Mouse (Mus musculus): ENCODE results near the gene Trim72. TPM values are rescaled to one million over a fixed set of nuclear protein-coding genes. Genes with fewer than 3 reads are reported as not detected.

Gene Trim72
- 1.1 and 1.2 TPM in 2 replicates for total RNA-seq (2012; rRNA removed)

DNA sequence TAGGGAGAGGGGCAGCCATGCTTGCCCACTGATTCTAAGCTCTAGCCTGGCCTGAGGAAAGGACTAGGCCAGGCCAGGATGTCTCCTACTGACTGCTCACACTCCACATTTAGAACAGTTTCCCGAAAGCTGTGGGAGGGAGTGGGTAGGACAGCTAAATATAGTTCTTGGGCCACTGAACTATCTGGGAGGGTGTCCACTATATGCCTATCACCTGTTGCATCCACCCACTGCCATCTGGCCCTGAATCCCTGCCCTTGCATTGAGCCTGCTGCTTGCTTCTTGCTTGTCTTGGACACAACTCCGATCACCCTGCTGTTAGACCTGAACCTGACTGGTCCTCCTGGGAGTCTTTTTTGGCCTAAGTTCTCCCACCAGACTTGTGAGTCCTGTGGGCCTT is at the start of gene Trim72:
TSS of gene Trim72 (plus strand) at position 262 of the 400 bp plus-strand sequence.
- Histone ChIP-seq H3K9ac (ENCODE audit: insufficient read depth, low read depth, low read length, poor library complexity, severe bottlenecking) (no peak within 1 kb of the TSS), H3K36me3 (ENCODE audit: control insufficient read depth, insufficient read depth, low read length, poor library complexity, severe bottlenecking) (no peaks in the 10 kb centered on the region), H3K4me3 (ENCODE audit: insufficient read depth in 1 of 2, low read depth in 1 of 2, low read length in 2 of 2, poor library complexity in 1 of 2, severe bottlenecking in 1 of 2) (peak within 1 kb of the TSS; percentile 35 to 52), H3K27ac (ENCODE audit: insufficient read depth, low read depth, low read length, poor library complexity, severe bottlenecking) (no peak within 1 kb of the TSS), H3K9me3 (ENCODE audit: control insufficient read depth, insufficient read depth, low read depth, low read length) (no peaks in the 10 kb centered on the region), H3K4me1 (ENCODE audit: control insufficient read depth in 2 of 2, insufficient read depth in 2 of 2, low read length in 2 of 2, poor library complexity in 1 of 2) (peaks cover 11 to 23% of the 10 kb centered on the region in 2 experiments)
- no peak for DNase-seq (ENCODE audit: low read depth, low spot score)
- in situ Hi-C loops (cut with MboI; ENCODE audit: low sequenced_read_pairs in 2 of 2, unreplicated experiment in 2 of 2), result loop anchor here in 1 of 2 experiments (25.0 kb wide), 1 partner anchor 209 kb away; the partner anchor contains the start of gene Cox6a2
- no peak for TF ChIP-seq ZC3H11A (IDR thresholded peaks at IDR 0.05; ENCODE audit: borderline replicate concordance, low read depth, low read length)

GRCm38 (mm10) chr7:127959364-127959763 is 44.4 kb upstream of the Trim72 start:
- Histone ChIP-seq H3K9ac (ENCODE audit: insufficient read depth, low read depth, low read length, poor library complexity, severe bottlenecking) (no peak overlapping the region), H3K27ac (ENCODE audit: insufficient read depth, low read depth, low read length, poor library complexity, severe bottlenecking) (no peak overlapping the region), H3K36me3 (ENCODE audit: control insufficient read depth, insufficient read depth, low read length, poor library complexity, severe bottlenecking) (no peaks in the 10 kb centered on the region), H3K4me3 (ENCODE audit: insufficient read depth in 1 of 2, low read depth in 1 of 2, low read length in 2 of 2, poor library complexity in 1 of 2, severe bottlenecking in 1 of 2) (no peak overlapping the region), H3K9me3 (ENCODE audit: control insufficient read depth, insufficient read depth, low read depth, low read length) (no peaks in the 10 kb centered on the region), H3K4me1 (ENCODE audit: control insufficient read depth in 2 of 2, insufficient read depth in 2 of 2, low read length in 2 of 2, poor library complexity in 1 of 2) (no peaks in the 10 kb centered on the region)
- TF ChIP-seq ZC3H11A (IDR thresholded peaks at IDR 0.05; ENCODE audit: borderline replicate concordance, low read depth, low read length) (no peak), HCFC1 (IDR thresholded peaks at IDR 0.05; ENCODE audit: borderline replicate concordance, insufficient read depth, low read length) (no peak), CHD2 (IDR thresholded peaks at IDR 0.05; ENCODE audit: low read depth, low read length) (no peak), MAFK (IDR thresholded peaks at IDR 0.05; ENCODE audit: insufficient read depth, low read depth, low read length) (no peak), ZNF384 (IDR thresholded peaks at IDR 0.05; ENCODE audit: low read depth, low read length) (no peak)
- no peak for DNase-seq (ENCODE audit: low read depth, low spot score)
- in situ Hi-C loops (cut with MboI; ENCODE audit: low sequenced_read_pairs in 2 of 2, unreplicated experiment in 2 of 2), result no loop called here

- in situ Hi-C loops (cut with MboI; ENCODE audit: low sequenced_read_pairs in 2 of 2, unreplicated experiment in 2 of 2), result no loop called here
- no peak for DNase-seq (ENCODE audit: low read depth, low spot score)
These were observed 37.3 kb upstream of the Trim72 start for GRCm38 (mm10) chr7:127966371-127966918.

GRCm38 (mm10) chr7:127967004-127967921 is 36.5 kb upstream of the Trim72 start, which contains the start of gene Fus:
TSS of gene Fus (plus strand) at chr7:127967457.
- in situ Hi-C loops (cut with MboI; ENCODE audit: low sequenced_read_pairs in 2 of 2, unreplicated experiment in 2 of 2), result no loop called here
- peaks cover 25% of the 10 kb centered on the region for H3K36me3 ChIP-seq (ENCODE audit: control insufficient read depth, insufficient read depth, low read length, poor library complexity, severe bottlenecking)
- no peak for TF ChIP-seq ZC3H11A (IDR thresholded peaks at IDR 0.05; ENCODE audit: borderline replicate concordance, low read depth, low read length)
- TF ChIP-seq HCFC1 (IDR thresholded peaks at IDR 0.05; ENCODE audit: borderline replicate concordance, insufficient read depth, low read length), result peak; percentile 23
- no peak for TF ChIP-seq ZNF384 (IDR thresholded peaks at IDR 0.05; ENCODE audit: low read depth, low read length)
- no peak for TF ChIP-seq MAFK (IDR thresholded peaks at IDR 0.05; ENCODE audit: insufficient read depth, low read depth, low read length)
- TF ChIP-seq CHD2 (IDR thresholded peaks at IDR 0.05; ENCODE audit: low read depth, low read length), result no peak
- H3K4me1 ChIP-seq (ENCODE audit: control insufficient read depth in 2 of 2, insufficient read depth in 2 of 2, low read length in 2 of 2, poor library complexity in 1 of 2), result peaks cover 3 to 4% of the 10 kb centered on the region in 2 experiments; a peak in 2 of 4 replicates
- DNase-seq (ENCODE audit: low read depth, low spot score), result peak; percentile 87
- no peaks in the 10 kb centered on the region for H3K9me3 ChIP-seq (ENCODE audit: control insufficient read depth, insufficient read depth, low read depth, low read length)
- H3K27ac ChIP-seq (ENCODE audit: insufficient read depth, low read depth, low read length, poor library complexity, severe bottlenecking), result peak within 1 kb of the TSS; percentile 99
- H3K9ac ChIP-seq (ENCODE audit: insufficient read depth, low read depth, low read length, poor library complexity, severe bottlenecking), result peak within 1 kb of the TSS; percentile 99
- H3K4me3 ChIP-seq (ENCODE audit: insufficient read depth in 1 of 2, low read depth in 1 of 2, low read length in 2 of 2, poor library complexity in 1 of 2, severe bottlenecking in 1 of 2), result peak within 1 kb of the TSS; percentile 83 to 94

More at GRCm38 (mm10) chr7:127966371-127966918, 37.3 kb upstream of the Trim72 start:
- Histone ChIP-seq H3K27ac (ENCODE audit: insufficient read depth, low read depth, low read length, poor library complexity, severe bottlenecking) (peak overlapping the region; percentile 11; the same call in 1 of the 2 replicates), H3K9me3 (ENCODE audit: control insufficient read depth, insufficient read depth, low read depth, low read length) (no peaks in the 10 kb centered on the region), H3K9ac (ENCODE audit: insufficient read depth, low read depth, low read length, poor library complexity, severe bottlenecking) (peak overlapping the region; percentile 99), H3K36me3 (ENCODE audit: control insufficient read depth, insufficient read depth, low read length, poor library complexity, severe bottlenecking) (peaks cover 16% of the 10 kb centered on the region), H3K4me1 (ENCODE audit: control insufficient read depth in 2 of 2, insufficient read depth in 2 of 2, low read length in 2 of 2, poor library complexity in 1 of 2) (peaks cover 3 to 4% of the 10 kb centered on the region in 2 experiments; a peak in 2 of 4 replicates), H3K4me3 (ENCODE audit: insufficient read depth in 1 of 2, low read depth in 1 of 2, low read length in 2 of 2, poor library complexity in 1 of 2, severe bottlenecking in 1 of 2) (peak overlapping the region; percentile 83 to 94)
- TF ChIP-seq CHD2 (IDR thresholded peaks at IDR 0.05; ENCODE audit: low read depth, low read length), result no peak
